Mouse (Mus musculus) mesoderm, embryonic 11.5 days (tissue): Measurements from ENCODE around the gene H1f0.
"Not testable (repeated sequence)": the region's sequence is repeated elsewhere in the genome, so short reads cannot be mapped to it uniquely, and the experiment has no call there.

Source experiments
- DNase-seq: peaks from one replicate; pipeline ENCODE4 v3.0.0-alpha.2; 2012; ENCODE audit warnings: low read depth, low spot score

The H1f0 gene

GRCm38 (mm10) chr15:79005581-79005980 is 22.7 kb upstream of the H1f0 start:
- DNase-seq: no peak

DNA sequence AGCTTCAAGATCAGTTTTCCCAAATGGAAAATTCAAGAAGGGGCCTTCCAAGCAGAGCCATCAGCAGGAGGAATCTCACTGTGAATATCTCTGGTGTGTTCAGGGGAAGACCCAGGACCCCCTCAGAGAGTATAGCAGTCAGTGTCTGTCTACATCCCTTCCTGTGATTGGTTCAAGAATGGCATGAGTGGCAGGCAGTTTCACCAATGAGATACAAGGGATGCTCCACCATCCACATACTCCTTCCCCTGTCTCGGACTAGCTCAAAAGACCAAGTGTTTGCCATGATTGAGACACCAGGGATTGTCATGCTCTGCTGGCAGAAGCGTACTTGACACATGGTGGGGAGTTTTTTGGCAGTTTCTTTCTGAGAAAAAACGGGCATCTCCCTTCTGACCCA is 21.6 kb upstream of the H1f0 start:
- DNase-seq: no peak

- no peak for DNase-seq
Measured at GRCm38 (mm10) chr15:79007059-79007458, 21.2 kb upstream of the H1f0 start.

GRCm38 (mm10) chr15:79007836-79008235 is 20.4 kb upstream of the H1f0 start:
- not testable (repeated sequence) for DNase-seq

GRCm38 (mm10) chr15:79009734-79010133 is 18.5 kb upstream of the H1f0 start:
- no peak for DNase-seq

GRCm38 (mm10) chr15:79011550-79011949 is 16.7 kb upstream of the H1f0 start:
- DNase-seq: peak; percentile 63

DNA sequence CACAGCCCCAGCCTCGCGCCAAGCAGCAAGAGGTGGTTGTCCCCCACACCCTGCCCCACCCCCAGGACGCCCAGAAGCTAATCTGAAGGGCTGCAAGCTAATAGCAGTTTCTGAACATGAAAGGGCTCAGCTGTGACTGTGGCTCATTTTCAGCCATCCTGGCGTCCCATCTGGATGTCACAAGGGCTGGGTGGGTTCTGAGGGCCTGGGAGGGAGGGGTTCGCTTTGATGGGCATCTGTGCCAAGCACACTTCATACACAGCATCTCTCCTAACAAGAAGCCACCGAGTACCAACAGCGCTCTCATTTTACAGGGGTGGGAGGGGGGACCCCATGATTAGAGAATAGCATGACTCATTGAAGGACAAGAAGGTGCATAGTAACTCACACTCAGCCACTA is 14.9 kb upstream of the H1f0 start:
- no peak for DNase-seq

- peak; percentile 60 for DNase-seq
Measured at GRCm38 (mm10) chr15:79018191-79018590, 10.1 kb upstream of the H1f0 start.

DNA sequence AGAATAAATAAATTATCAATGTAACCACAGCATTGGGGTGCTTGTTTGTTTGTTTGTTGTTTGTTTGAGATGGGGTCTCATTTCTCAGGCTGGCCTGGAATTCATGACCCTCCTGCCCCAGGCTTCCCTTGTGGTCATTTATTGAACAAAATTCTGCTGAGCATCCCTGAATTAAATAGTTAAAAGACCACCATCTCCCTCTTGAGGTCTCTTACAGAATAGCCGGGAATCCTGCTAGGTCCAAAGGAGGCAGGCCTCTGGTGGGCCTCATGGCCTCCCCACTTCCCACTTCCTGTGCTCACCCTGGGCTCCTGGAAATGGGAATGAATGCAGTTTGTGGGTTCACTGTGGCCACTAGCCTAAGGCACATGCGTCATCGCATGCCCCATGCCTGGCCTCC is 9.4 kb upstream of the H1f0 start:
- no peak for DNase-seq

DNA sequence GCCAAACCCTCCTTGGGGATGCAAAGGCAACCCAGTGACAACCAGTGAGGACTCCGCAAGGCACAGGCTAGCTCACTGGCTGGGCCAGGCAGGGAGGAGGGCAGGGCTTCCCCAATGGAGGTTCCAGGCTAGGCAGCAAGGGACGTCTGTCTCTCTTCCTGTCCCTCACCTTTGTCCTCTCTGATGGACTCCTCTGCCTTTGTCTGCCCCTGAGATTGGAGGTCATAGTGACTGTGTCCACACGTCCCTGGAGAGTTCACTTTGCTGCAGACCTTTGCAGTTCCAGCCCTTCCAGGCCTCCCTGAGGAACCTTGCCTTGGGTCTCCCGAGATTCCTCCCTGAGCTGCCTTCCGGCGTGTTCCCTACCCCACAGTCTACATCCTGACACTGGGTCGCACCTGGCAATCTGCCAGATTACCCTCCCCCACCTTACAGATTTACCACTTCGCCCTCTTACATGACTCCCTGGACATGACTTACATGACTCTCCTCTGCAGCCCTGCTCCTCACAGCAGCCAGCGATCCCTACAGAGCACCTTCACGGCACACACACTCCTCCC is 5.5 kb upstream of the H1f0 start:
- no peak for DNase-seq

DNA sequence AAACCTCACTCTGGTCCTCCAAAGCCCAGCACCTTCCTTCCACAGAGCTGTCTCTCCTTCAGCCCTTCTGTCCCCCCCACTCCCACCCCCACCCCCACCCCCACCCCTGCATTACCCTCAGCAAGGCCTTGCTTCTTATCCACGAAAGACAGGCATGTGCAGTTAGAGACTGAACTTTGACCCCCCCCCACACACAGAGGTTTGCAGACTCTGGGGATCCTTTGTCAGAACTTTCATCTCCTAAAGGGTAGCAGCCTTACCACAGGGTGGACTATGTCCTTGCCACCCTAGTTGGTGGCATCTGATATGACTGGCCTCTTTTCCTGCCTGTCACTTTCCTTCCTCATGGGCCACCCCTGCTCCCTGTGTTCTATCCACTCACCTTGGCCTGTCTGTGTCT is 4.9 kb upstream of the H1f0 start:
- DNase-seq: no peak

DNA sequence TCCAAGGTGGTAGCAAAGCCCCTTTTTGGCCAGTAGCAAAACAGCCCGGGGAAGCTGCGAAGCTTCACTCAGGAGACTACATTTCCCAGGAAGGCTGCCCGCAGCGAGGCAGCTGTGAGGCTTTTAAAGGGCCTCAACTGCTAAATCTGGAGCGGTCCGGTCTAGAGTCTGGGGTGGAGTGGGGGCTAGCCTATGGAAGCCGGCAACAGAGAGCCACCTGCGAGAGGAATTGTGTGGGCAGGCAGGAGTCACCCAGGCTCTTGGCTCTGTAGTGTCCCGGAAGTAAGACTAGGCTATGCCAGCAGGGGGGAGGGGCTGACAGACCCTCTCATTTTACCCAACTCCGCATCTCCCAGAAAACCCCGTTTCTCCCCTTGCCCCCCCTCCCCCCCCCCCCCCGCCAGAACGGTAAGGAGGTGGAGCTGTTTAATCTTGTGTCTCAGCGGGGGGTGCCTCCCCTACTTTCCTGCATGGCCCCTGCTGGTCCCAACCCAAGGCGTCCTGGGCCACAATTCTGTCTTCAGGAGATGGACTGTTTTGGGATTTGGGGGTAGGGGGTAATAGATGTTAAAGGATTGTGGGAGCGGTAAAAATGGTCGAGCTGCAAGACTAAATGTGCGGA is 2.5 kb upstream of the H1f0 start:
- DNase-seq: no peak

GRCm38 (mm10) chr15:79026511-79027290 is 1.5 kb upstream of the H1f0 start:
- no peak for DNase-seq

GRCm38 (mm10) chr15:79027291-79028205 is 702 bp upstream of the H1f0 start:
- no peak for DNase-seq

- no peak for DNase-seq
Measured at GRCm38 (mm10) chr15:79028823-79029484, 704 bp downstream of the H1f0 start.

- DNase-seq: no peak
Measured at GRCm38 (mm10) chr15:79029519-79030241, 1.4 kb downstream of the H1f0 start.

DNA sequence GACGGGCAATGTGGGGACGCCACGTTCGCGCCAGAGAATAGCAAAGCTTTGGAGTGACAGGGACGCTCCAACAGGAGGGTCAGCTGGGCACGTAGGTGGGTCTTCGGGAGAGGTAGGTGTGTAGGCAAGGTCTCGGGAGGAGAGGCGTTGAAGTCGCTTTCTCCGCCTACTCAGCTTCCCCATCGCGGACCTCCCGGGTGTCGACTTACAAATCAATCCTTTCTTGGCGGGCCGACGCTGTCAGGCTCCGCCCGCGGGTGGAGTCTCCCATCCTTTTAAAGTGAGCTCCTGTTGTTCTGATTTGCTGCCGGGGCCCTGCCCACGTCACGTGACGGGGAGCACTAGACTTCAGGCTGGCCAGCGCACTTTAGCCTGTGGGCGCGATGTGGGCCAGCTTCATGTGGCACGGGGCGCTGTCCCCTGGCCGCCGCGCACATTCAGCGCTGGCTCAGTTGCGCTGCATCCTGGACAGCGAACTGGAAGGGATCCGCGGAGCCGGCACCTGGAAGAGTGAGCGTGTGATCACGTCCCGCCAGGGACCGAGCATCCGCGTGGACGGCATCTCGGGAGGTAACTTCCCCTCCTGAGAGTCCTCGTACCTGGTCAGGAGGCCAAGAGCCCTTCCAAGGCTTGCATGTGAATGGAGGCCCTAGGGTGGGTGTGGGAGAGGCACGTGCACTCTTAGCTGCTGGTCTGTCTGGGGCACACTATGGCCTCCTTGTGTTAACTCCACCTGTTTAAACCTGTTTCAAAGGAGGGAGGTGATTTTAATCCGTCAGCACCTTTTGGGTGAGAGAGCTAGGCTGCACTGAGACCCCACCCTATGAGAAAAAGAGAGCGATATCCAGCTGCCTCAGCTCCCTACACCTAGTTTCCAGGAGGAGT is 2.5 kb downstream of the H1f0 start:
- peak; percentile 96 for DNase-seq

GRCm38 (mm10) chr15:79031908-79032307 is 3.7 kb downstream of the H1f0 start:
- DNase-seq: not testable (repeated sequence)

- peak; percentile 82 for DNase-seq
Measured at GRCm38 (mm10) chr15:79037913-79038328, 9.7 kb downstream of the H1f0 start.

DNA sequence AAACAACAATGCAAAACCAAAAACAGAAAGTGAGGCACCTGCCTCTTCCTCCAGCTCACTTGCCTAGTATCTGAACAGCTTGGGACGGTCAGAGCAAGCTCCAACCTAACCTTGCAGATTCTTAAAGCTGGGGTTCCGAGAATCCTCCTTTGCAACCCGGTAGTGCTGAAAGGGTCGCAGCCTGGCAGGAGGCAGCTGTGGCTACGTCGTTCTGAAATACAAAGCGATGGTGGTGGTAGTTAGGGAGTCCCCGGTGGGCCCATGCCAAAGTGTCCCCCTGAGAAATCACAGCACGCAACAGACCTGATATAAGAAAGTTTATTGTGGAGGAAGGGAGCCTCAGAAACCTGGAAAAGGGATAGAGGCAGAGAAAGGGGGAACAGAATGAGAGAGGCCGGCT is 10.1 kb downstream of the H1f0 start:
- no peak for DNase-seq
